Mouse (Mus musculus): ENCODE data around the gene Fbxo9. TPM values are rescaled to one million over a fixed set of nuclear protein-coding genes. Genes with fewer than 3 reads are reported as not detected.
A peak's percentile ranks its signal among the peaks of the same experiment; 100 is the strongest.

Fbxo9 gene
- polyA plus RNA-seq, 1 experiment from 2014 or later = 56.9 TPM

GRCm38 (mm10) chr9:78112770-78113537, 4.1 kb upstream of the Fbxo9 start:
- ATAC-seq = peak; percentile 77
- peaks cover 24% of the 10 kb centered on the region for H3K4me1 ChIP-seq (replicated peaks; ENCODE audit: control insufficient read depth, insufficient read depth, low read length)
- no peaks in the 10 kb centered on the region for H3K36me3 ChIP-seq (ENCODE audit: control insufficient read depth, insufficient read depth)
- H3K4me3 ChIP-seq (replicated peaks; ENCODE audit: low read length) = peak overlapping the region; percentile 74
- H3K27ac ChIP-seq (ENCODE audit: low read length) = peak overlapping the region; percentile 93
- no peaks in the 10 kb centered on the region for H3K9me3 ChIP-seq (ENCODE audit: control insufficient read depth, low read length)
- H3K9ac ChIP-seq (replicated peaks; ENCODE audit: low read depth, low read length) = peak overlapping the region; percentile 98
- 1% methylated on average over 47 of the region's 47 CpGs for WGBS
- H3K27me3 ChIP-seq (replicated peaks; ENCODE audit: control insufficient read depth, insufficient read depth, low read length) = no peaks in the 10 kb centered on the region
- peak overlapping the region; percentile 71 for H3K4me2 ChIP-seq (ENCODE audit: low read length)

GRCm38 (mm10) chr9:78111456-78111855, 2.6 kb upstream of the Fbxo9 start:
- H3K9ac ChIP-seq (replicated peaks; ENCODE audit: low read depth, low read length) = no peak overlapping the region
- H3K9me3 ChIP-seq (ENCODE audit: control insufficient read depth, low read length) = no peaks in the 10 kb centered on the region
- H3K27ac ChIP-seq (ENCODE audit: low read length) = no peak overlapping the region
- H3K4me2 ChIP-seq (ENCODE audit: low read length) = no peak overlapping the region
- WGBS = 86% methylated on average over 2 of the region's 2 CpGs
- H3K4me3 ChIP-seq (replicated peaks; ENCODE audit: low read length) = no peak overlapping the region
- no peaks in the 10 kb centered on the region for H3K27me3 ChIP-seq (replicated peaks; ENCODE audit: control insufficient read depth, insufficient read depth, low read length)
- peaks cover 32% of the 10 kb centered on the region for H3K4me1 ChIP-seq (replicated peaks; ENCODE audit: control insufficient read depth, insufficient read depth, low read length)
- H3K36me3 ChIP-seq (ENCODE audit: control insufficient read depth, insufficient read depth) = no peaks in the 10 kb centered on the region
- ATAC-seq = no peak

GRCm38 (mm10) chr9:78109656-78110055, 791 bp upstream of the Fbxo9 start:
- no peak for ATAC-seq

GRCm38 (mm10) chr9:78107912-78108795, 711 bp downstream of the Fbxo9 start:
- H3K36me3 ChIP-seq (ENCODE audit: control insufficient read depth, insufficient read depth) = no peaks in the 10 kb centered on the region
- ATAC-seq = peak; percentile 79
- peak overlapping the region; percentile 56 for H3K4me3 ChIP-seq (replicated peaks; ENCODE audit: low read length)
- peak overlapping the region; percentile 94 for H3K4me2 ChIP-seq (ENCODE audit: low read length)
- H3K27ac ChIP-seq (ENCODE audit: low read length) = peak overlapping the region; percentile 90
- peaks cover 12% of the 10 kb centered on the region for H3K4me1 ChIP-seq (replicated peaks; ENCODE audit: control insufficient read depth, insufficient read depth, low read length)
- no peaks in the 10 kb centered on the region for H3K27me3 ChIP-seq (replicated peaks; ENCODE audit: control insufficient read depth, insufficient read depth, low read length)
- no peaks in the 10 kb centered on the region for H3K9me3 ChIP-seq (ENCODE audit: control insufficient read depth, low read length)
- WGBS = under 1% methylated on average over 81 of the region's 88 CpGs
- peak overlapping the region; percentile 92 for H3K9ac ChIP-seq (replicated peaks; ENCODE audit: low read depth, low read length)

More at GRCm38 (mm10) chr9:78109656-78110055, 791 bp upstream of the Fbxo9 start:
- Histone ChIP-seq H3K9ac (replicated peaks; ENCODE audit: low read depth, low read length) (no peak overlapping the region), H3K36me3 (ENCODE audit: control insufficient read depth, insufficient read depth) (no peaks in the 10 kb centered on the region), H3K27ac (ENCODE audit: low read length) (no peak overlapping the region), H3K4me1 (replicated peaks; ENCODE audit: control insufficient read depth, insufficient read depth, low read length) (peaks cover 20% of the 10 kb centered on the region), H3K9me3 (ENCODE audit: control insufficient read depth, low read length) (no peaks in the 10 kb centered on the region), H3K27me3 (replicated peaks; ENCODE audit: control insufficient read depth, insufficient read depth, low read length) (no peaks in the 10 kb centered on the region), H3K4me3 (replicated peaks; ENCODE audit: low read length) (peak overlapping the region; percentile 56), H3K4me2 (ENCODE audit: low read length) (peak overlapping the region; percentile 94)
- whole genome bisulfite sequencing = 41% methylated on average over 5 of the region's 5 CpGs

- 15% methylated on average over 6 of the region's 6 CpGs for WGBS
- H3K4me3 ChIP-seq (replicated peaks; ENCODE audit: low read length) = peak overlapping the region; percentile 56
- no peaks in the 10 kb centered on the region for H3K27me3 ChIP-seq (replicated peaks; ENCODE audit: control insufficient read depth, insufficient read depth, low read length)
- ATAC-seq = no peak
- H3K4me1 ChIP-seq (replicated peaks; ENCODE audit: control insufficient read depth, insufficient read depth, low read length) = peaks cover 12% of the 10 kb centered on the region
- H3K27ac ChIP-seq (ENCODE audit: low read length) = no peak overlapping the region
- H3K36me3 ChIP-seq (ENCODE audit: control insufficient read depth, insufficient read depth) = no peaks in the 10 kb centered on the region
- peak overlapping the region; percentile 92 for H3K9ac ChIP-seq (replicated peaks; ENCODE audit: low read depth, low read length)
- peak overlapping the region; percentile 94 for H3K4me2 ChIP-seq (ENCODE audit: low read length)
- no peaks in the 10 kb centered on the region for H3K9me3 ChIP-seq (ENCODE audit: control insufficient read depth, low read length)
These were observed 1.3 kb downstream of the Fbxo9 start for GRCm38 (mm10) chr9:78107582-78107911.

GRCm38 (mm10) chr9:78106821-78107220, 2.0 kb downstream of the Fbxo9 start:
- ATAC-seq = no peak
- Histone ChIP-seq H3K36me3 (ENCODE audit: control insufficient read depth, insufficient read depth) (no peaks in the 10 kb centered on the region), H3K9ac (replicated peaks; ENCODE audit: low read depth, low read length) (no peak overlapping the region), H3K27me3 (replicated peaks; ENCODE audit: control insufficient read depth, insufficient read depth, low read length) (no peaks in the 10 kb centered on the region), H3K4me3 (replicated peaks; ENCODE audit: low read length) (no peak overlapping the region), H3K27ac (ENCODE audit: low read length) (no peak overlapping the region), H3K9me3 (ENCODE audit: control insufficient read depth, low read length) (no peaks in the 10 kb centered on the region), H3K4me1 (replicated peaks; ENCODE audit: control insufficient read depth, insufficient read depth, low read length) (peaks cover 12% of the 10 kb centered on the region), H3K4me2 (ENCODE audit: low read length) (no peak overlapping the region)
- 77% methylated on average over 4 of the region's 4 CpGs for WGBS

- peaks cover 12% of the 10 kb centered on the region for H3K4me1 ChIP-seq (replicated peaks; ENCODE audit: control insufficient read depth, insufficient read depth, low read length)
- H3K27ac ChIP-seq (ENCODE audit: low read length) = no peak overlapping the region
- H3K9me3 ChIP-seq (ENCODE audit: control insufficient read depth, low read length) = no peaks in the 10 kb centered on the region
- H3K4me2 ChIP-seq (ENCODE audit: low read length) = no peak overlapping the region
- H3K9ac ChIP-seq (replicated peaks; ENCODE audit: low read depth, low read length) = no peak overlapping the region
- H3K27me3 ChIP-seq (replicated peaks; ENCODE audit: control insufficient read depth, insufficient read depth, low read length) = no peaks in the 10 kb centered on the region
- ATAC-seq = no peak
- 87% methylated on average over 6 of the region's 6 CpGs for WGBS
- peaks cover 4% of the 10 kb centered on the region; the same call in 1 of the 2 replicates for H3K36me3 ChIP-seq (ENCODE audit: control insufficient read depth, insufficient read depth)
- no peak overlapping the region for H3K4me3 ChIP-seq (replicated peaks; ENCODE audit: low read length)
These were observed 3.3 kb downstream of the Fbxo9 start for GRCm38 (mm10) chr9:78105501-78105932.

- WGBS = 95% methylated on average over 6 of the region's 6 CpGs
- Histone ChIP-seq H3K36me3 (ENCODE audit: control insufficient read depth, insufficient read depth) (peaks cover 9% of the 10 kb centered on the region; the same call in 1 of the 2 replicates), H3K4me1 (replicated peaks; ENCODE audit: control insufficient read depth, insufficient read depth, low read length) (peaks cover 12% of the 10 kb centered on the region), H3K9me3 (ENCODE audit: control insufficient read depth, low read length) (no peaks in the 10 kb centered on the region), H3K4me3 (replicated peaks; ENCODE audit: low read length) (no peak overlapping the region), H3K9ac (replicated peaks; ENCODE audit: low read depth, low read length) (no peak overlapping the region), H3K27ac (ENCODE audit: low read length) (no peak overlapping the region), H3K4me2 (ENCODE audit: low read length) (no peak overlapping the region), H3K27me3 (replicated peaks; ENCODE audit: control insufficient read depth, insufficient read depth, low read length) (no peaks in the 10 kb centered on the region)
- ATAC-seq = no peak
These were observed 3.9 kb downstream of the Fbxo9 start for GRCm38 (mm10) chr9:78104973-78105372.

GRCm38 (mm10) chr9:78103965-78104560, 4.8 kb downstream of the Fbxo9 start:
- Histone ChIP-seq H3K27ac (ENCODE audit: low read length) (no peak overlapping the region), H3K36me3 (ENCODE audit: control insufficient read depth, insufficient read depth) (peaks cover 10% of the 10 kb centered on the region; the same call in 1 of the 2 replicates), H3K4me1 (replicated peaks; ENCODE audit: control insufficient read depth, insufficient read depth, low read length) (peaks cover 8% of the 10 kb centered on the region), H3K27me3 (replicated peaks; ENCODE audit: control insufficient read depth, insufficient read depth, low read length) (no peaks in the 10 kb centered on the region), H3K9ac (replicated peaks; ENCODE audit: low read depth, low read length) (no peak overlapping the region), H3K4me3 (replicated peaks; ENCODE audit: low read length) (no peak overlapping the region), H3K9me3 (ENCODE audit: control insufficient read depth, low read length) (no peaks in the 10 kb centered on the region), H3K4me2 (ENCODE audit: low read length) (no peak overlapping the region)
- 92% methylated on average over 8 of the region's 8 CpGs for WGBS
- no peak for ATAC-seq

Data from forebrain, embryonic 16.5 days (tissue).